Mouse (Mus musculus) megakaryocyte, adult 5-6 weeks (primary cell): ENCODE measurements around the gene Gdpgp1. TPM values are rescaled to one million over a fixed set of nuclear protein-coding genes. Genes with fewer than 3 reads are reported as not detected.

Experiments used
- ATAC-seq: 2 replicates; pipeline ENCODE4 v1.8.0; 2016; ENCODE audit warnings: mild to moderate bottlenecking, inconsistent platforms; ENCODE audit not compliant: poor library complexity, severe bottlenecking
- total RNA-seq, 2 experiments: library from RNA; stranded (forward) in 1 of 2; stranded (reverse) in 1 of 2; fragments of 153-499, 151-499 nt in 1 of 2; fragments of 221-1000, 200-1000 nt in 1 of 2; gene quantifications; 2 replicates each; pipeline versions ENCODE4 v1.2.3 to v1.2.4; 2015 to 2017

The Gdpgp1 gene
- total RNA-seq (2015) = 5.2 and 5.4 TPM in 2 replicates
- 1.9 and 2.7 TPM in 2 replicates for total RNA-seq (2017)

DNA sequence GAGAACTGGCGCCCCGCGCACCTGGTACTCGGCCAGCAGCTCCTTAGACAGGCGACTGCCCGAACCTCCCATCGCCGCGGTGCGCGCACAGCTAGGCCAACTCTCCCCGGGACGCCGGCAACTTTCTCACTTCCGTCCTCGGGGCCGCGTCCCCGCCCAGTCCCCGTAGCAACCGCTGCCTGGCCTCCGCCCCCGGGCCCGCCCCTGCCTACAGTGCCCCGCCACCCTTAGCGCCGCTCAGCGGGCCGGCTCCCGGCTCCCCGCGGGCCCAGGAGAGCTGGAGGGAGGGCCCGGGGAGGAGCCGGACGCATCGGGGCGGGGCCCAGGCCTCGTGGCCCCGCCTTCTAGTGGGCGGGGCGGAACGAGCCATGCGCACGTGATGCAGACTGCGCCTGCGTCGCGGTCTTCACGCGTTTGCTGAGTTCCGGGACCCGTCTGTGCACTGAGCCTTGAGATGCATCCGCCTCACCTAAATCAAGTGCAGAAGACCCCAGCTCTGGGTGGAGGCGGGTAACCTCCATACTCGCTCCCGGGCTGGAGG lies at the start of gene Gdpgp1, which contains the start of gene Cib1:
Gene Gdpgp1, plus strand, starts transcription at position 377 of the 541 bp plus-strand sequence.
Gene Cib1, minus strand, starts transcription at position 325 of the 541 bp plus-strand sequence.
- peak; percentile 96 for ATAC-seq

DNA sequence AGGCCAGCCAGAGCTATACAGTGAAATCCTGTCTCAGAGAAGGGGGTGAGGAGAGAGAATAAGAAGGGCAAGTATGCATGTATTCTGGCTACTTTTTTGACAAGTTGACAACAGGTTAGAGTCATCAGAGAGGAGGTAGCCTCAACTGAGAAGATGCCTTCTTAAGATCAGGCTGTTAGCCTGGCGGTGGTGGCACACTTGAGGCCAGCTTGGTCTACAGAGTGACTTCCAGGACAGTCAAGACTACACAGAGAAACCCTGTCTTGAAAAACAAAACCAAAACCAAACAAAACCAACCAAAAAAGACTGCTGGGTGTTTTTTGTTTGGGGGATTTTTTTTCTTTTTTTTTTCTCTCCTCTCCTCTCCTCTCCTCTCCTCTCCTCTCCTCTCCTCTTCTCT lies 49.2 kb upstream of the Gdpgp1 start:
- ATAC-seq = no peak

DNA sequence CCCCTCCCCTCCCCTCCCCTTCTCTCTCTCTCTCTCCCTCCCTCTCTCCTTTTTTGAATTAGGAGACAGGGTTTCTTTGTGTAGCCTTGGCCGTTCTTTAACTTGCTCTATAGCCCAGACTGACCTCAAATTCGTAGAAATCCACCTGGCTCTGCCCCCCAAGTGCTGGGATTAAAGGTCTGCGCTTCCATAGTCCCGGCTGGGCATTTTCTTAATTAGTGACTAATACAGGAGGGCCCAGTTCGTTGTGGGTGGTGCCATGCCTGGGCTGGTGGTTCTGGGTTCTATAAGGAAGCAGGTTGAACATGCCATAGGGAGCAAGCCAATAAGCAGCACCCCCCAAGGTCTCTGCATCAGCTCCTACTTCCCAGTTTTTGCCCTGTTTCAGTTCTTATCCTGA lies 48.7 kb upstream of the Gdpgp1 start:
- ATAC-seq = no peak

DNA sequence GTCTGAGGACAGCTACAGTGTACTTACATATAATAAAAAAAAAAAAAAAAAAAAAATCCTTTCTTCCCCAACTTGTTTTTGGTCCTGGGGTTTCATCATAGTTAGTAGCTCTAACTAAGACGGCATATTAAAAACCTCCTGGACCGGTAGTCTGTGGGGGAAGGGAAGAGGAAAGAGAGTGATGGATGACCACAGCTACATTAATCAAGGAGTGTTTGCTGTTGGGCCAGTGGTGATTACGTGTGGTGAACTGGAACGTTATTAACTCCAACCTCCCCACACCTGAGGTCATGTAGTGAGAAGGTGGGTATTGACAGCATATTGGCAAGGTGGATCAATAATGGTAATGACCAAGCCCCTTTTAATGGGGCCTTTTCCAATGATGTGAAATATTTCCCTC lies 48.1 kb upstream of the Gdpgp1 start:
- no peak for ATAC-seq

DNA sequence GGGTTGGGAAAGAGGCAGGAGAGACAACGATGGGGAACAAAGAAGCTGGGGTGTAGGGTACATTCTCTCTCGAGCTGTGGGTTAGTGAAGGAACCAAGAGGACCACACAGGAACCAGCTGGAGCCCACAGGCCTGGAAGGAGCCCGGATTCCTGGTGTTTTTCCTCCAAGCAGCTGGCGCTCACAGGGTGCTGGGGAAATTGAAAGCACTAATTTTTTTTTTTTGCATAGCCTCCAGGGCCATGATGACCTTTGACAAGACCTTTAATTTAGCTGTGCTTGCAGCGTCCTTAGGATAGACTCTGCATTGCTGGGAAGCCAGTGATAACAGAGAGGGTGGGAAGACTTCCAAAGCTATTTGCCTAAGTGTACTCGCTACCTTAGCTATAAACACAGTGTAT lies 47.7 kb upstream of the Gdpgp1 start:
- no peak for ATAC-seq

DNA sequence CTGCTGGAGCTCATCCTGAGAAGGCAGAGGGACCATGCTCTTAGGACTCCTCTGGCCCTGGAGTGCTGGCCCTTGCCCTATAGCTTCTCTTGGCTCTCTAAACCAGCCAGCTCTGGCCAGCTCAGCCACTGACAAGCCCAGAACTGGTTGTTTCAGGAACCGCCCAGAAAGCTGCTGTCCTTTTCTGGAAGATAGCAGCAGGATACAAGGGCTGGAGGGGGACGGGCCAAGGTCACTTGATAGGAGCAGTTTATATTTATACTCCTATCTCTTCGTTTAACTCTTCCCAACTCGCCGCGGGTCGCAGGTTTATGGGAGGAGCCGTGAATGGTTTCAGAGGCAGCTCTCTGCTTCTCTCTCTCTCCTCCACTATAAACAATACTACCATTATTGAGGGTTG lies 46.6 kb upstream of the Gdpgp1 start:
- no peak for ATAC-seq

DNA sequence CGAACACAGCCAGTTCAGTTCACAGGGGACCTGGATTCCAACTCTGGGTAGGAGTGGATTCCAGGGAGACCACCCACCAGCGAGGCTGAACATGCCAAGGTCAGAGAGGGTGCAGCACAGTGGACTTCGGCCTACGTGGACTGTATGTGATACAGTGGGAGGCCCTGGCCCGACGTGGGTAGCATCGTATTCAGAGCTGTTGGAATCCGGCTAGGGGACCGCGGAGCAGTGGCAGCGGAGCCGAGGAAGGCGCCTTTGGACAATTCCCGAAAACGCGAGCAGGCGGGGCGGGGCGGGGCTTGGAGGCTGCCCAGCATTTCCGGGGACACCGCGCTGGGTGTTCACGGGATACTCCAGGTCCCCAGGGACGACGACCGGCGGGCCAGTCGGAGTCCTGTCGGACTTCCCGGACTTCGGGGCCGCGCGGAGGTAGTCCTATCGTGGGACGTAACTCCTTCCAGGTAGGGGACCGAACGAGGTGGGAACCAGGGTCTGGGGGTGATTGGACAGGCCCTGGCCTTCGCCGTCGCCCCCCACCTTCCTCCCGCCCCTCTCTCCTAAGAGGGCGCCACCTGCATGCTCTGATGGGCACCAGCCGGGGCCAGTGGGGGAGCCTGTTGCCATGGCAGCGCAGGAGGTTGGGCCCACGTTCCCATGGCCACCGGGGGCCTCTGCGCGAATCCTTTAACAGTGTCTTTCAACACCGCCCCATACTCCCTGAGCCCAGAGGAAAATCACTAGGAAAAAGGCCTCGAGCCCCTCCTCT lies 46.0 kb upstream of the Gdpgp1 start, which contains the start of gene Sema4b:
Gene Sema4b, plus strand, starts transcription at position 311 of the 766 bp plus-strand sequence.
- peak; percentile 33; the same call in 1 of the 2 replicates for ATAC-seq

DNA sequence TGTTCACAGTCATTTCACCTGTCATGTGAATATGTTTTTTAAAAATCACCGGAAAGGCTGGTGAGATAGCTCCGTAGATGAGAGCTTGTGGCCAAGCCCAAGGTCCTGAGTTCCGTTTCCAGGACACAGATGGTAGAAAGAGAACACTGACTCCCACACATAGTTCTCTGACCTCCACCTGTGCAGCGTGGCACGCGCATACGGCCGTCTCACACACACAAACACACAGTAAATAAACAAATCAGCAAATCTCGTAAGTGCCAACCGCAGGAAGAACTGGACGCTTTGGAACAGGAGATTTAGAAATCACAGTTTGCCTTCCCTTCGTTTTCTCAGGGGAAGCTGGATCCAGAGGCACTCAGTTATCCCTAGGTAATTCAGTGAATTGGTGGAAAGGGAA lies 45.2 kb upstream of the Gdpgp1 start:
- ATAC-seq = no peak

DNA sequence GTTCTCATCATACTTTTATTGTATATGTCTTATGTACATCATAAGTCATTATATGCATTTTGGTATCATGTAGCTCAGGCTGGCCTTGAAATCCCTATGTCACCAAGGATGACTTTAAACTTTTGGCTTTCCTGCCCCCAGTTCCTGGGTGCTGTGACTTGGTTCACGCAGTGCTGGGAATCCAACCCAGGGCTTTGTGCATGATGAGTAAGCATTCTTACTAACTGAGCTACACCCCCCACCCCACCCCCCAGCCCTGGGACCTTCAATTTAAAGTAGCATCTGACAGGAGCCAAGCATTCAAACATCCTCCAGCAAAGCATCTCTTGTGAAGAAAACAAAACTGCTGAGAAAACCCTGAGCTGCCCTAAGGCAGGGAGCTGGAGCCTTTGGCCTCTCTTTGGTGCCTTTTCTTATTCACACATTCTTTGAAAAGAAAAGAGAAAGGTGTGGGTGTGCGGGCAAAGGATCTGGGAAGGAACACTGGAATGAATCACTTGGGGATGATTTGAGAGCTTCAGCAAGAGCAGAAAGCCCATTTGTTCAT lies 44.0 kb upstream of the Gdpgp1 start:
- no peak for ATAC-seq

DNA sequence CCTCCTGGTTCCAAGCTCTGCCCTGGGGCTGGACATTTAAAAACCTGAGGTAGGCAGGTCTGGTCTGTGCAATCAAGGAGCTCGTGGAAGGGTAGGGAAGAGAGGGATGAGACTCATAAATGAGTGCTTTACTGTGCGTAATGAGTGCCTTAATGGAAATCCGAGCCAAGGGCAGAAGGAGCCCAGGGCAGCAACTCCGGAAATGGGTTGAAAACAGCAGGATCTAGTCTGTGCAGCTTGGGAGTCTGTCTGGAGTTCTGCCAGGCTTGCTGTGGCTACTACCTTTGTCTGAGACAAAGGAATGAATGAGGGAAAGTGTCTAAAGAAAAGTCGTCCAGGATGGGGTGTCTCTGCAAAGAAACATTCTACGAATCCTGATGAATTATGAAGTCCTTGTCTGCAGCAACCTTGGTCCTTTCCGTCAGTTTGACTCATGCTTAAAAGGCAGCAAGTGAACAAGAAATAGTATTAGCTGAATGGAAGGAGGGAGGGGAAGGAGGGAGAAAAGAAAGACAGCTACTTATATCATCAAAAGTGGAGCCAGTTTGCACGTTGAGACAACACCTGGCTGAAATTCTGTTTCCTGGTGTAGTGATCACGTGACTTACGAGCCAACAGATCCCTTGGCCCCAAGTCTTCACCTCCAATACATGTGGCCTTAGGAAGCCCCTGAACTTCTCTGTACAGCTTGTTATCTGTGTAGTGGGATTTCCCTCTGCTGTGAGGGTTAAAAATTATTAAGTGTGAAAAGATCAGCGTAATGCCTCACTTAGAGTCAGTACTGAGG lies 43.3 kb upstream of the Gdpgp1 start:
- no peak for ATAC-seq

DNA sequence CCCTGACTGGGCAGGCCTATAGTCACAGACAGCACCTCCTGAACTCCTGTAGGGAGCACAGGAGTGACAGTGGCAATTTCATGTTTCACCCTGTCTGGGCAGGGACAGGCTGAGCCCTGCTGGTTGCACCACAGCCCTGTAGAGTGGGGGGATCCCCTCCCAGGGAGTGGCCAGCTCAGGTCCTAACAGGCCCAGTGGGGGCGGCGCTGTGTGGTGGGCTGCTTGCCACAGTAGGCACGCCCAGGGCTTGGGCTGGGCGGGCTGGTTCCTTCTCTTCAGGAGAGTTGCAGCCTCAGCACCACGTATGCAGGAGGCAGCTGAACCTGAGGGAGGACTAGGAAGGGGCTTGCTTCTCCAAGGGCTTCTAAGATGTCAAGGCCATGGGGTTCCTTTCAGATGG lies 41.2 kb upstream of the Gdpgp1 start:
- ATAC-seq = peak; percentile 79

DNA sequence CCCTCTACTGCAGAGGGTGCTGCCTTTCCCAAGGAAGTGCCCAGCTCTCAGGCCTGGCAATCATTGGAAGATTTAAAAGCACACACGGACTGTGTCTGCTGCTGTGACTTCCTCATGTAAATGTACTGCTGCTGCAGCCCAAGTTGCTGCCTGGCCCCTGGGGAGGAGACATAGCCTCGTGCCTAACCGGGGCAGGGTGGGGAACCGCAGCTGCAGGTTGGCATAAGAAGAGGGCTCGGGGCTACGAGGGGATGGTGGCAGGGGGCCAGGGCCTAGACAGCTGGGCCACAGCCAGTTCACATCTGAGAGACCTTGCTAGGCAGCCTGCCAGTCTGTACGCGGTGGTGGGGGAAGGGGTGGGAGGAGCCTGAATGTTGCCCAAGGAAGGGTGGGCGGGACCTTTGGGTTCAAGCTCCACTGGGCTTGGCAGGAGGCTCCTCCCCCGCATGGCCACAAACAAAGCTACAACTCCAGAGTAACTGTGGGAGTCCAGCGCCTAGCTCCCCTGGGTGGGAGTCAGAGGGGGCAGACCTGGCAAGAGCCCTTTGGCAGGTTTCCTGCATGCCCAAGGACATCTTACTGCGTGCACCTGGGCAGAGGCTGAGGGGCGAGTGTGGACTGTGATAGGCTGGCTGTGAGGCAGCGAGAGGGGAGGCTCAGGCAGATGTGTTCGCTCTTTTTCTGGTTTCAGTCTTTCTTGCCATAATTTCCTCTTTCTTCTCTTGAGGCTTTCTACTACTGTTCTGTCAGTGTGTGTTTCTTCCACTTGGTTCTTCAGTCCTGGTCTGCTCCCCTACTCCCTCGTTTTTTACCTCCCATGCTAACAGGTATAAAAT lies 40.2 kb upstream of the Gdpgp1 start:
- ATAC-seq = peak; percentile 83

DNA sequence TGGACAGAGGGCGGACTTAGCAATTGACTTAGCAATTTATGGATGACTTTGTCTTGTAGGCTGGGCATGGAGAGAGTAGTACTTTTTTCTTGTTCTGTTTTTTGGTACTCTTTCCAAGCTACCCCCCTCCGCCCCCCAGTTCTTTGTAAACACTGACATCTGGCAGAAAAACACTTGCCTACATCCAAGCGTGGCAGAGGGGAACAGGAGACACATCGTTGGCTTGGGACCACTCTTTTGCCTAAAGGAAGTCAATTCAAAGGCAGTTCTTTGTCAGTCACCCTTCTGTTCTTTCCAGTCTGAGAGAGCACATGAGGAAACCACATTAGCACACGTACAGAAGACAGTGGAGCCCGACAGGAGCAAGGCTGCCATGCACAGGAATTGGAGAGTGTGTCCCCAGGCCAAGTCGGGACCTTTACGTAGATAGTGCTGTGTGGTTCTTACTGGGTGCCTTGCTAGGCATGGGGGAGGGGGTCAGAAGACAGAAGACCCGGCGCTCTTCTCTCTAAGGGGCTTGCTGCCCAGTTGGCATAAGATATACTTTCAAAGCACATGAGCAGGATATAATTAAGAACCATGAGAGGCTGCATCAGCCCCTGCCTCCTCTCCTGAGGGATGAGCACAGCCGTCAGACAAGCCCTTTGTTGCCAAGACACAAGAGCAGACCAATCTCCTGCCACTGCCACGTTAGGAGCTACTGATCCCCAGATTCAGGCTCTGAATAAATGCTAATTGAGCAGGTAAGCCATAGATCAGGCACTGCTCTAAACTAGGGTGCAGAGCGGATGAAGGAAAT lies 38.5 kb upstream of the Gdpgp1 start:
- no peak for ATAC-seq

DNA sequence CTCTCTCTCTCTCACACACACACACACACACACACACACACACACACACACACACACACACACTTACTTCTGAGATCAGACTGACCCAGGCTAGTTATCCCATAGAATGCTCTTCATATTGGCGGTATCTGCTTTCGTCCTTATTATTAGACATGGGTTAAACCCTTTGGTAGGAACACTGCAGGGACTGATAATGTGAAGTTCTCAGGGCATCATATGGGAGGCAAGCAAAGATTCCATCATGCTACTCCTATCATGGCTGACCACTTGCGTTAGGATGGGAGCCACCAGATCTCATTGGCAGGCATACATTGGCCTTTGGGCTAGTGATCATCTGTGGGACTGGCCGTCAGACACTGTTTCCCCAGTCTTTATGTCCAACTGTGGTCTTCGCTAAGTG lies 37.5 kb upstream of the Gdpgp1 start:
- ATAC-seq = no peak

DNA sequence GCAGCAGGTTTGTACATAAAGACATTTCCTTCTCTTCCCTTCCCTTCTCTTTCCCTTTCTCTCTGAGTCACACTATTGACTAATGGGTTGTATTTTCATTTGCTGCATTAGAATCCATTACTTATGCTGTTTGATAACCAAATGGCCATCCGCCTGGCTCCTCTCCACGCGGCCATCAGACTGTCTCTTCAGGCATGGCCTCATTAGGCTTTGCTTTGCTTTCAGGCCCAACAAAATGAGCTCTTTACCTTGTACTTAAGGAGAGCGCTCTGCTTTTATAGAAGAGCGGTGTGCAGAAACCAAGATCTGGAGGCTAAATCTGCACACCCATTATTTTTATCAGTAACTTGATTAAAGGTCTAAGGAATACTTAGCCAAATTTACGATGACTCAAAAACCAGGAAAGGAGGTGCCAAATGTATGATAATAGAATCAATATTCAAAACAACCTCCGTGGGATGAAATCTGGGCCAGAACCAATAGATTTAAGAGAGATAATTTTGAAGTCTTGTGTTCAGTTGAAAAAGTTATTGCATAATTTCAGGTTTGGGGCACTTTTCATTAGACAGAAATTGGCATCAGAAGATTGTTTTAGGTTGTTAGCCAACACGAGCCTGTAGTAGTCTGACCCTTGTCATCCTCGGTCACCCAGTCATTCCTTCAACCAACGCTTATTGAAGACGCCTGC lies 36.9 kb upstream of the Gdpgp1 start:
- no peak for ATAC-seq

DNA sequence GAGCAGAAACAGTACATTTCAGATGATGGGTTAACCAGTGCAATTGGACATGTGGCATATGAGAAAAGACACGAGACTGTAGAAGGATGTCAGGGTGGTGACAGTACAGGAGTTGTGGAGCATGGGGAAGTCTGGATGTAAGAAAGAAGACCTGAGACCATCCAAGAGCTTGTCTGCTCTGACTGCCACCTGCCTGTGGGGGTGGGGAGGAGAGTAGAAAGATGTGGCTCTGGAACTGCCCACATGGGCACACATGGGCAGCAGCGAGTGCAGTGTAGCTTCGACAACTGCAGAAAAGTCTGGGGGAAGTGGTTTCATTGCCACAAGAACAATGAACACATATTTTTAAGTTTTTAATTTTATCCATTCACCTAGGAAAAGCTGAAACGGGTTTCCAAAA lies 35.3 kb upstream of the Gdpgp1 start:
- ATAC-seq = no peak

DNA sequence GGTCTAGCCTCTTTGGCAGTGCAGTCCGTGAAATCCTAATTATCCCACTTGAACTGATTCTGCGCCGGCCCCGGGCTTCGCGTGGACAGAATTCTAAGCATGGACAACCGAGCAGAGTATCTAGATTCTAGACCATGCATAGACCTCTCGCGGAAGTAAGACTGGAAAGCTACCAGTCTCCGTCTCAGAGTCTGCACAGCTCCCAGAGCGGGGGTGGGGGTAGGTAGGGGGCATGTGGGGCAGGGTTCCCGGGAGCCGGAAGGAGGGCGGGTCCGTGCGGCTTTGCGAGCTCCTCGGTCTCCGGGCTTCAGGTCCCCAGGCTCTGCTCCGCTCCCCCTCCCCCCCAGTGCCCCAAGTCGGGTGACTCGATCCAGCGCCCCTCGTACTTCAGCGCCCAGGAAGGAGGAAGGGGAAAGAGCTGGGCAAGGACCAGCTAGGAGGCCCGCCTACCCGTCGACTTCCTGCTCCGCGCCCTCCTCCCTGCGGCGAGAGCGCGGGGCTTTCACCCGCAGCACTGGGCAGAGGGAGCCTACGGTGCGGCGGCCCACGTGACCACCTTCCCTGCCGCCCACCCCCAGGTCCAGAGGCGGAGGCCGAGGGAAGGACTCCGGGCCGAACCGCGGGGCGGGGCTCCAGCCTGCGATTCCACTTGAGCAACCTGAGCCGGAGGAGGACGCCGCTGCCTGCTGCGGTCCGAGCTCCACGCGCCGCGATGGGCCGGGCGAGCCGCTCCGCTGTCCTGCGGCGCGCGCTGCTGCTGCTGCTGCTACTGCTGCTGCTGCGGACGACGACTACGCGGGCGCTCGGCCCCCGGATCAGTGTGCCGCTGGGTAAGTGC lies 34.5 kb upstream of the Gdpgp1 start:
- ATAC-seq = peak; percentile 78

DNA sequence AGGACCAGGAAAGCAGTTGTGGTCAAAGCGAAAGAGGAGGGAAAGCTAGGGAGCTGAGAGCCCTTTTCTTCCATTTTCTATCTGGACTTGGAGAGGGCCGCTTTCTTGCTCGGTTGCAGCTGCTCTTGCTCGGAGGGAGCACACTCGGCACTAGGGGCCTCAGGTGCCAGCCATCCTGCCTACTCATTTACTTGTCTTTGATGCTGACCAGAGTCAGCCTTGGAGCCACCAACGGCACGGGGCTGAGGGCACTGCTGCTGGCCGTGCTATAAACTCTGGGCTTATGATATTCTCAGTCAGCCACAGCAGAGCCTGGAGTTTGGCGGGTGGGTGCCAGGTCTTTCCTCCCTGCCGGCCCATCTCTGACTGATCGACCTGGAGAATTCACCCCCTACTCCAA lies 33.8 kb upstream of the Gdpgp1 start:
- no peak for ATAC-seq
